Mouse (Mus musculus): Measurements from ENCODE around the gene Nptxr. TPM values are rescaled to one million over a fixed set of nuclear protein-coding genes. Genes with fewer than 3 reads are reported as not detected.

Gene Nptxr
- total and polyA plus RNA-seq, 2 experiments from 2014 or later, result 87.3 to 184 TPM

- ATAC-seq (no peak), DNase-seq (no peak)
- Histone ChIP-seq H3K27ac (ENCODE audit: low read depth, low read length) (no peak overlapping the region), H3K4me2 (ENCODE audit: low read depth) (no peak overlapping the region), H3K4me3 (ENCODE audit: low read depth, low read length) (no peak overlapping the region), H3K9me3 (ENCODE audit: low read length) (no peaks in the 10 kb centered on the region), H3K36me3 (ENCODE audit: insufficient read depth) (peaks cover 28% of the 10 kb centered on the region), H3K27me3 (ENCODE audit: insufficient read depth, low read length) (no peaks in the 10 kb centered on the region), H3K9ac (no peak overlapping the region), H3K4me1 (ENCODE audit: insufficient read depth) (peaks cover 10% of the 10 kb centered on the region)
- TF ChIP-seq CTCF (IDR thresholded peaks at IDR 0.05; ENCODE audit: low read depth), result no peak
- WGBS, result 75% methylated on average over 11 of the region's 11 CpGs
Measured at GRCm38 (mm10) chr15:79827778-79828210, 23.2 kb upstream of the Nptxr start.

GRCm38 (mm10) chr15:79827061-79827777 lies 22.7 kb upstream of the Nptxr start:
- peaks cover 4% of the 10 kb centered on the region; the same call in 1 of the 2 replicates for H3K4me1 ChIP-seq (ENCODE audit: insufficient read depth)
- H3K36me3 ChIP-seq (ENCODE audit: insufficient read depth), result peaks cover 29% of the 10 kb centered on the region

GRCm38 (mm10) chr15:79826221-79826935 lies 21.8 kb upstream of the Nptxr start:
- Histone ChIP-seq H3K9me3 (ENCODE audit: low read length) (no peaks in the 10 kb centered on the region), H3K4me3 (ENCODE audit: low read depth, low read length) (no peak overlapping the region), H3K4me1 (ENCODE audit: insufficient read depth) (no peaks in the 10 kb centered on the region), H3K4me2 (ENCODE audit: low read depth) (no peak overlapping the region), H3K36me3 (ENCODE audit: insufficient read depth) (peaks cover 29% of the 10 kb centered on the region), H3K9ac (0 out of 2 replicates have a peak overlapping the region, but pooled peaks have one; percentile 1), H3K27ac (ENCODE audit: low read depth, low read length) (no peak overlapping the region), H3K27me3 (ENCODE audit: insufficient read depth, low read length) (no peaks in the 10 kb centered on the region)
- WGBS, result 78% methylated on average over 9 of the region's 9 CpGs
- no peak for DNase-seq
- no peak for TF ChIP-seq CTCF (IDR thresholded peaks at IDR 0.05; ENCODE audit: low read depth)
- no peak for ATAC-seq

More at GRCm38 (mm10) chr15:79827061-79827777, 22.7 kb upstream of the Nptxr start:
- H3K27me3 ChIP-seq (ENCODE audit: insufficient read depth, low read length), result no peaks in the 10 kb centered on the region
- TF ChIP-seq CTCF (IDR thresholded peaks at IDR 0.05; ENCODE audit: low read depth), result no peak
- no peaks in the 10 kb centered on the region for H3K9me3 ChIP-seq (ENCODE audit: low read length)
- no peak for ATAC-seq
- 84% methylated on average over 14 of the region's 14 CpGs for WGBS
- H3K4me2 ChIP-seq (ENCODE audit: low read depth), result no peak overlapping the region
- no peak overlapping the region for H3K4me3 ChIP-seq (ENCODE audit: low read depth, low read length)
- DNase-seq, result no peak
- no peak overlapping the region for H3K9ac ChIP-seq
- H3K27ac ChIP-seq (ENCODE audit: low read depth, low read length), result no peak overlapping the region

- H3K4me2 ChIP-seq (ENCODE audit: low read depth), result no peak overlapping the region
Measured at GRCm38 (mm10) chr15:79825146-79825825, 20.7 kb upstream of the Nptxr start.

GRCm38 (mm10) chr15:79823588-79824280 lies 19.2 kb upstream of the Nptxr start:
- H3K36me3 ChIP-seq (ENCODE audit: insufficient read depth), result peaks cover 22% of the 10 kb centered on the region
- H3K9ac ChIP-seq, result no peak overlapping the region
- H3K4me2 ChIP-seq (ENCODE audit: low read depth), result no peak overlapping the region
- H3K27ac ChIP-seq (ENCODE audit: low read depth, low read length), result no peak overlapping the region
- no peaks in the 10 kb centered on the region for H3K9me3 ChIP-seq (ENCODE audit: low read length)
- WGBS, result 68% methylated on average over 19 of the region's 19 CpGs
- no peaks in the 10 kb centered on the region for H3K4me1 ChIP-seq (ENCODE audit: insufficient read depth)
- ATAC-seq (no peak), DNase-seq (no peak)
- TF ChIP-seq CTCF (IDR thresholded peaks at IDR 0.05; ENCODE audit: low read depth), result no peak
- no peak overlapping the region for H3K4me3 ChIP-seq (ENCODE audit: low read depth, low read length)
- H3K27me3 ChIP-seq (ENCODE audit: insufficient read depth, low read length), result no peaks in the 10 kb centered on the region

More at GRCm38 (mm10) chr15:79825146-79825825, 20.7 kb upstream of the Nptxr start:
- DNase-seq (peak; percentile 64), ATAC-seq (peak; percentile 47)
- peak; percentile 73 for TF ChIP-seq CTCF (IDR thresholded peaks at IDR 0.05; ENCODE audit: low read depth)
- Histone ChIP-seq H3K4me3 (ENCODE audit: low read depth, low read length) (no peak overlapping the region), H3K9ac (no peak overlapping the region), H3K36me3 (ENCODE audit: insufficient read depth) (peaks cover 29% of the 10 kb centered on the region), H3K4me1 (ENCODE audit: insufficient read depth) (no peaks in the 10 kb centered on the region), H3K27me3 (ENCODE audit: insufficient read depth, low read length) (no peaks in the 10 kb centered on the region), H3K9me3 (ENCODE audit: low read length) (no peaks in the 10 kb centered on the region), H3K27ac (ENCODE audit: low read depth, low read length) (no peak overlapping the region)
- WGBS, result 51% methylated on average over 14 of the region's 14 CpGs
